Mouse (Mus musculus) spleen, postnatal 36 days (tissue): Measurements from ENCODE around the gene Vps36.

Source experiments
- DNase-seq, 2 experiments: peaks; one replicate each; pipeline ENCODE4 v3.0.0; 2022; ENCODE audit warnings: low spot score in 2 of 2, mixed read lengths in 1 of 2

The Vps36 gene

GRCm38 (mm10) chr8:22214826-22215225, 22.2 kb downstream of the Vps36 start:
- no peak for DNase-seq

GRCm38 (mm10) chr8:22226361-22226760, 33.8 kb downstream of the Vps36 start:
- no peak for DNase-seq

- peak; percentile 12 to 31 for DNase-seq
Measured at GRCm38 (mm10) chr8:22227061-22227877, 34.7 kb downstream of the Vps36 start, which contains the start of gene Thsd1. Gene Thsd1 (plus strand): TSS chr8:22227313.

- peak; percentile 8 to 25 for DNase-seq
Measured at GRCm38 (mm10) chr8:22228621-22229020, 36.0 kb downstream of the Vps36 start.

GRCm38 (mm10) chr8:22242986-22243385, 50.4 kb downstream of the Vps36 start:
- no peak for DNase-seq

GRCm38 (mm10) chr8:22245663-22246062, 53.1 kb downstream of the Vps36 start:
- DNase-seq = no peak

- DNase-seq = no peak
Measured at GRCm38 (mm10) chr8:22247956-22248355, 55.3 kb downstream of the Vps36 start.

GRCm38 (mm10) chr8:22249080-22249479, 56.5 kb downstream of the Vps36 start:
- no peak for DNase-seq

- no peak for DNase-seq
Measured at GRCm38 (mm10) chr8:22258946-22259450, 66.4 kb downstream of the Vps36 start.

GRCm38 (mm10) chr8:22259531-22259930, 66.9 kb downstream of the Vps36 start:
- no peak for DNase-seq

- no peak for DNase-seq
Measured at GRCm38 (mm10) chr8:22260091-22260722, 67.6 kb downstream of the Vps36 start.

GRCm38 (mm10) chr8:22262267-22262666, 69.7 kb downstream of the Vps36 start:
- no peak for DNase-seq

GRCm38 (mm10) chr8:22264292-22264691, 71.7 kb downstream of the Vps36 start:
- no peak for DNase-seq

- DNase-seq = no peak
Measured at GRCm38 (mm10) chr8:22264787-22265186, 72.2 kb downstream of the Vps36 start.

GRCm38 (mm10) chr8:22265194-22265593, 72.6 kb downstream of the Vps36 start:
- DNase-seq = no peak

- DNase-seq = no peak
Measured at GRCm38 (mm10) chr8:22266809-22267208, 74.2 kb downstream of the Vps36 start.
